Mouse (Mus musculus) ovary, adult 18-20 months (tissue): ENCODE data around the gene Arhgef1.

Source experiments
- DNase-seq: peaks from one replicate; pipeline ENCODE4 v3.0.0; 2022; ENCODE audit warnings: low spot score, mixed read lengths

The Arhgef1 gene

DNA sequence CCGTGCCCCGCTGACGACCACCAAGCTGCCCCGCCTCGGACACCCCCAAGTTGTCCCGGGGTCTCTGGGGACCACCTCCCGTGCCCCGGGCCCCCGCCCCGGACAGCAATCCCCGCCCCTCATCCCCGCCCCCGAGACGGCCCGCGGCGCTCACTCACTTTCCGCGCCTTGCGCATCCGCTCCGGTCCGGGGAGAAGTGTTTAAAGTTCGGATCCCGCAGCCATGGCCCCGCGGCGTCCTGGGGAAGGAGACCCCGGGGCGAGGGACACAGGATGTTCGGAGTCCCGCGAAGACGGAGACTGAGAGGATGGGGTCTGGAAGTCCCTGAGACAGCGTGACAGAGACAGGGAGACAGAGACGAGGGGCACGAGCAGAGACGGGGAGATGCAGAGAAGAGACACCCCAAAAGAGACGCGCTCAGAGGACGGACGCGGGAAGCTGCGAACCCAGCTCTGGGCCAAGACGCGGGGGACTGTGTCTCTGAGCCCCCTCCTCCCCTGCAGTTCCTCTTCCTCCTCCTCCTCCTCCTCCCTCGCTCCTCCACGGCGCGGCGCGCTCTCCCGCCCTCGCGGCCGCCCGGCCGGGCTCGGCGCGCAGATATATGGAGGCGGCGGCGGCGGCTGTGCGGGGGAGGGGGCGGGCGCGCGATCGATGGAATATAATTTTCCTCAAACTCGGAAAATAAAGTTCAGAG is 41.7 kb downstream of the Arhgef1 start, which contains the start of gene Gm4881:
Gene Gm4881, minus strand, starts transcription at position 238 of the 694 bp plus-strand sequence.
- DNase-seq: no peak

DNA sequence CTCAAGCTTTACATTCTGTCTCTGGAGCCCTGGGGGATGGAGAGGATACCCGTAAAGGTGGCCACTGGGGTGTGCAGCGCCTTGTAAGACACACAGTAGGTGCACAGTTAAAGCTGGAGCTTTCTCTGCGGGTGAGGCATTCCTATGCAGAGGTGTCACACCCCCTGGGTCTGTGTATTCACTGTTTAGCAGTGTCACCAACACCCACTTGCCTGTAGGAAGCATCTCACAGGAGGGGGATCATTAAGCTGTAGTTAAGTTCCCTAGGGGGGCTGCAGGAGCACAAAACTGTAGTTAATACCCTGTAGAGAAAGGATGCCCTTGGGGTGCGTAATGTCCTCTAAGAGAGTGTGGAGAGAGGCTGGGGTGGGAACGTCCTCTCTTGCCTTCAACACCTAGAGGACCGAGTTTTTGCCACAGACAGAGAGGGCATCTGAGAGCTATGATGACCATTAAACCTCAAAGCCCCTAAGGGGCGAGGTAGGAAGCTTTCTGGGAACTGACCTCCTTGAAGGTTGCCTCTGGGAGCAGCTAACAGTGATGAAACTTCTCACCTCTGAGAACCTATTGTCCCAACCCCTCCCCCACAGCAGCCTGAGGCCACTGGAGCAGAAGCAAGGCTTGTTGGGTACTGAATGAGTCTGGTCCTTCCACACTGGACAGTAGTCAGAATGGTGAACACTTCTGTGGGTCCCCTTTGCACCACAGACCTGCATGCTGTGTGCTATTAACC is 44.8 kb downstream of the Arhgef1 start:
- DNase-seq: no peak

DNA sequence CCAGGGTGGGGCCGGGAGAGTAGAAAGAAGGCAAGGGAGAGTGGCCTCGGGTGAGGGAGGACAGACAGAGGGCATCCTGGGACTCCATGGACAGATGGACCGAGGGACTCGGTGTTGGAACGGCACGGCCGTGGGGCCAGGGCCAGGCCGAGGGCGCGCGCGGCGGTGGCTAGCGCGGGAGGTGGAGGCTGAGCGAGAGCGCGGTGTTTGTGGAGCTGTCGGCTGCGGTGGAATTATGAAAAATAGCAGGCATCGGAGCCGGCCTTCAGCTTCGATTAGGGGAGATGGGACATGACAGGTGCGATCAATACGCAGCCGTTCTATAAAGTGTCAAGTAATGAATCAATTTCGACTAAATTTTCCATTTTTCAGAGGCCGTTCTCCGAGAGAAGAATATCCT is 46.1 kb downstream of the Arhgef1 start:
- no peak for DNase-seq

DNA sequence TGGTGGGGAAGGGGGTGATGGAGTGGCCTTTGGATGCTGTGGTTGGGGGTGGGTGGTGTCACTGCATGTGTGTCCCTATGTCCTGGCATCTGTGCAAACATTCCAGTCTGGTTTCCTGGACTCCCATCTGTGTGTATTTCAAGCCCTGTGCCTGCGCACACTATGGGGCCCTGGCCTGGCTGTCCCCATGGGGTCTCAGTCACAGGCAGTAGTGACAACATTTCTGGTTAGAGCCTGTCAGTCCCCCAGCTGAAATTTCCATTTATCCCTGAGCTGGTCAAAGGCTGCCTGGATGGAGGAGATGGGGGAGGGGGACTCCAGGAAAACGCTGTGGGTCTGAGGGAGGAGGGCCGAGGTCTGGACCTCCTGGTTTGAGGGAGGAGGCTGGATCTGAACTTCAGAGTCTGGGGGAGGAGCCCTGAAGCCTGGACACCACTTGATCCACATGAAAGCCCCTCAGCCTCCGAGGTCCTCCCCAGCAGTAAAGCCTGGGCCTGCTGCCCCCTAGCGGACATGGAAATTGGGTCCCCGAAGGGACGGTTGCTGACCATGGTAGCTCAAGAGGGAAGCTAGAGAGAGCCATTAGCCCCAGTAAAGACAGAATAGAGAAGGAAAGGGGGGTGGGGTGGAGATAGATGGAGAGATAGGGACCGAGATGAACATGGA is 47.4 kb downstream of the Arhgef1 start:
- DNase-seq: no peak

DNA sequence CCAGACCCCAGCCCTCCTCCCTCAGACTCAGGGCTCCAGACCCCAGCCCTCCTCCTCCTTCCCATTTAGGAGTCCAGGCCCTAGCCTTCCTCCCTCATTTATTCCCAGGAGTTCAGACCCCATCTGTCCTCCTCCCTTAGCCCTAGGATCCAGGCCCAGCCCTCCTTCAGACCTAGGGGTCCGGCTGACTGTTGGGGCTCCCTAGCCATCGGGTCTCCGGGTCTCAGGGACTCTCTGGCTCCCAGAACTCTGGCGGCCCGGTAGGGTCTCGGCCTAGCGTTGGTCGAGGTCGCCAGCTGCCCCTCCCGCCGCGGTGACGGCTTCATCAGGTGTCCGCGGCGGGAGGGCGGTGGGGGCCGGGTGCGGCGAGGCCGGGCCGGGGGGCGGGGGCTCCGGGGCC is 51.3 kb downstream of the Arhgef1 start:
- DNase-seq: no peak

DNA sequence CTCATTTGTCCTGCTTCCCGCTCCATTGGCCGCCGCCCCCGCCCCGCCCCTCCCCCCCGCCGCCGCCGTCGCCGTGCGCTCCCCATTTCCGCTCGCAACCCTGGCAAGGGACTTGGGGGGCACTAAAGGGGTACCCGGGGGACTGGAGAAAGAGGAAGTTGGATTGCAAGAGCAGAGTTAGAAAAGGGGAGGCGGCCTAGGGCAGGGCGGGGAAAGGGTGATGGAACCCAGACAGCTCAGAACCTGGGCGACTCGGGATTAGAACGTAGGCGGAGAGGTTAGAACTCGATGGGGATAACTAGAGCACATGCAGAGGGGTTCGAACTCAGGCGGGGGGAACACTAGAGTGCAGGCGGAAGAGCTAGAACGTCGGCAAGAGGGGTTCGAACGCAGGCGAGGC is 51.7 kb downstream of the Arhgef1 start:
- no peak for DNase-seq

DNA sequence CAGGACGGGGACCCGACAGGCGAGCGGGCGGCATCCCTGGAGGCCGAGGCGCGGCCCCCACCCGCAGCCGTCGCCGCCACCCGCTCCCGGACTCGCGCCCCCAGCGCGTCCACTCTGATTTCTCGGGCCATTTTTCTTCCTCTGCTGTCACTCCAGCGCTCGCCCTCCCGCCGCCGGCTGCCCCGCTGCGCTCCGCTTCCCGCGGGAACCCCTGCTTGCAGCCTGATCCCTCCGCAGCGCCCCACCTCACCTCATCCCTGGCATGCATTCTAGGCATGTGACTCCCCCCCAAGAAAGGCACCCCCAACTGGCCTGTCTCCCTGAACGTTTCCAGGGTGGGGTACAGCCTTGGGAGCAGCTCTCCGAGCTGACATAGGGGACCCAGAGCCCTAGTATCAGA is 52.5 kb downstream of the Arhgef1 start:
- no peak for DNase-seq

DNA sequence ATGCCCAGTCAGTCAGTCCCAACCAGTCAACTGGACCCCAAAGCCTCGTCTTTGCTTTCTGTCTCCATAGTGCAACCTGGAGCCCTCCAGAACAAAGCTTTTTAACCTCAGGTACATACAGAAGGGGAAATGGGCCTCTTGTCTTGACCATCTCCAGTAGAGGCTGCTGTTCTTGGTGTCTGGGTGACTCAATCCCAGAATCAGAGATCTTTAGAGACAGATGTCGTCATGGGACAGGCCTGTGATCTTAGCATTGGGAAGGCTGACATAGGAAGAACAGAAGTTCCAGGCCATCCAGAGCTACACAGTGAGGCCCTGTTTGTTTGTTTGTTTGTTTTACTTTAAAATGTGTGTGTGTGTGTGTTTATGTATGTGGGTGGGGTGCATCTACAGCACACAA is 61.6 kb downstream of the Arhgef1 start:
- DNase-seq: no peak

DNA sequence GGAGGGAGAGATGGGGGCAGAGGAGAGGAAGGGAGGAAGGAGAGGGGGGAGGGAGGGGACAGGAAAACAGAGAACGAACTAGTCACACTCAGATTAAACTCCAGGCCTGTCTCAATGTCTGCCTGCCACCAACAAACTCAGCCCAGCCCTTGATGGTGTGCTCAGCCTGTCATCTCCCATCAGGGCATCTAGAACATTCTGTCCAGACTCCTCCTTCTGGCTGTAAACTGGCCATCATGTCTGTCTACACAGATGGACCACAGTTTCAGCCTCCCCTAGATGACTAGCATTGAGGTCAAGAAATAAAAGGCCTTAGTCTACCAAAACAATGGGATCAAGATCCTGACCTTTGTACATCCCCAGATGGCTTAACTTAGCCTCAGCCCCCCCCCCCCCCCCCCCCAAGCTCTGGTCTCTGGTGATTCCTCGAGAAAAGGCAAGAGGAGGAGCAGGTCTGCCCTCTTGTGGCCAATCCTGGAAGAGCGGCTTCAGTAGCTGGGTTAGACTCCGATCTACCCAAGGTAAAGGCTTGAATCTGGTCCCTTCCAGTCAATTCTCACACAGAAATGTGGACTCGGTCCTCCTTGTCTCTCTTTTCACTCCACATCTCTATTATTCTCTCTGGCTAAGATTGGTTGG is 62.3 kb downstream of the Arhgef1 start:
- peak; percentile 35 for DNase-seq

DNA sequence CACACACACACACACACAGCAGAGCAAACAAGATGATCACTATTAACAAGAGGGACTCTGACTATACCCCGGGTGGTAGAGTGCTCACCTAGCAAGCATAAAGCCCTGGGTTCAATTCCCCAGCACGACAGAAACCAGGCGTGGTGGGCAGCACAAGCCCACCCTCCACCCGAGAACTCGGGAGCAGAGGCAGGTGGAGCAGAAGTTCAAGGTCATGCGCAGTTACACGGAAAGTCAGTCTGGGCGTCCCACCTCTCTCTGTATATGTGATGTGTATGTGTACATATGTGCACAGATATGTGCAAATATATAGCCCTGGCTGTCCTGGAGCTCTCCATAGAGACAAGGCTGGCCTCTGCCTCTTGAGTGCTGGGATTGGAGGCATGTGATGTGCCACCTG is 65.3 kb downstream of the Arhgef1 start:
- no peak for DNase-seq

DNA sequence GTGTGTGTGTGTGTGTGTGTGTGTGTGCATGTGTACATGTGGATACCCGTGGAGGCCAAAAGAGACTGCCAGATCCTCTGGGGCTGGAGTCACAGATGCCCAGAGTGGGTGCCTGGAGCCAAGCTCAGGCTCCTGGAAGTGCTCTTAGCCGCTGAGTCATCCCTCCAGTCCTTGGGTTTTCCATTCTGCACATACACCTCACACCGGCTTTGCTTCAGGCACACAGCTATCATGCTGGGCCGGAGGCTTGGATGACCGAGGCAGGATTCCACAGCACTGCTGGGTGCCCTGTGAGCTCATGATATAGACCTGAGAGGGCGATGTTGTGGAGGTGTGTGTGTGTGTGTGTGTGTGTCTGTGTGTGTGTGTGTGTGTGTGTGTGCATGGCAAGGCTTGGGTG is 65.8 kb downstream of the Arhgef1 start:
- no peak for DNase-seq

DNA sequence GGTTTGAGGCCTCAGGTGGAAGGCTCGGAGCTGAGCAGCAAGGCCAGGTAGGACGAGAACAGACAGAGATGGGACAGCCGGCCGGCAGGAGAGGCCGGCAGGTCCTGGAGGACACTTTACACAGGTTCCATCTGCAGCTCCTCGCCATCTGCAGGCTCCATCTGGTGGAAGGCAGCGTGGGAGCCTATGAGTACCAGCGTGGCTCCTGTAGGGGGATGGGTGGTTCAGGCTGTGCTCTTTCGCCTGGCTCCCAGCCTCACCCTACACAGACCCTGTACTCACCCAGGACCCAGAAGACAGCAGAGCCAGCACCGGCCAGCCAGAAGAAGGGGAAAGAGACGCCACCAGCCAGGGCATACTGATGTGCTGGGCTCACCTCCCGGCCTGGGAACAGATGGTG is 67.1 kb downstream of the Arhgef1 start:
- DNase-seq: no peak

DNA sequence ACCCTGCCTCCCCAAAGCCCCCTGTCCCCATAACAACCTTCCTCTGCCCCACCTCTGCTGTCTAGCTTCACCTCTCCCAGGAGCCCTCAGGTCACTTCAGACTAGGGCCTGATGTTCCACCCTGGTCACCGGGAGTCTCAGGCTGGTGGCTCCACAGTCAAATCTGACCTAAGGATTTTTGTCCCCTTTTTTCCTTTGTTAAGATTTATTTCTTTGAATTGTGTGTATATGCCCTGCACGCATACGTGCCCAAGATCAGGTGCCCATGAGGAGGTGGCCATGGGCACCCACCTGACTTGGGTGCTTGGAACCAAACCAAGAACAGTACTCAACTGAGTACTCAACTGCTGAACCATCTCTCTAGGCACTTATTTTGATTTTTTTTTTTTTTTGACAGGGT is 67.6 kb downstream of the Arhgef1 start:
- no peak for DNase-seq

DNA sequence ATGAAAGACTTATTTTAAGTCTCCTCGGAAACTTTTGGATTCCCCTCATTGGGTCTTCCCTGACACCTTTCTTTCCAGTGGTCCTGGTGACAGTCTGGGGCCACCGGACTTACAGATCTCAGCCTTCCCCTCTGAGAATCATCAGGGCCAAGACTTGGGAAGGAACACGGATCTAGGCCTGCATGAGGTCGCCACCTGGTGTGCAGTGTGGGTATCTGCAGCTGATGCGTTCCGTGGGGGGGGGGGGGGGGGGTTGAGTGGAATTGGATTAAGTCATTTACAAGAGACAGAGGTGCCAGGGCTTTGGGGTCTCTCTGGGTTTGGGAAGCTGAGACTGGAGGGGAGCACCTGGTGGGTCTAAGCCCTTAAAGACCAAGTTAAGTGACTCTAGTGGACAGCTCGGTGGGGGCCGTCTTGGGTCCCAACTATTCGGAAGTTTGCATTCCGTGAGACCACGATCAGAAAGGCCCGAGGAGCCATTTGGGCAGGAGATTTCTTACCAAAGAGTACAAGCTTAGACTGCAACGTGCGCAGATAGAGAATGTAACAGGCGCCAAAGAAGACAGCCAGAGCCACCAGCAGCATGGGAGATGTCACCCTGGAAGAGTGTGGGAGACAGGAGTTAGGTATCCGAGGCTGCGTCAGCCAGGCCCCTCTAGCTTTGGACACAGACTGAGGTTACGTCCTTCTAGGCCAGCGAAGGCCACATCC is 68.7 kb downstream of the Arhgef1 start:
- no peak for DNase-seq

DNA sequence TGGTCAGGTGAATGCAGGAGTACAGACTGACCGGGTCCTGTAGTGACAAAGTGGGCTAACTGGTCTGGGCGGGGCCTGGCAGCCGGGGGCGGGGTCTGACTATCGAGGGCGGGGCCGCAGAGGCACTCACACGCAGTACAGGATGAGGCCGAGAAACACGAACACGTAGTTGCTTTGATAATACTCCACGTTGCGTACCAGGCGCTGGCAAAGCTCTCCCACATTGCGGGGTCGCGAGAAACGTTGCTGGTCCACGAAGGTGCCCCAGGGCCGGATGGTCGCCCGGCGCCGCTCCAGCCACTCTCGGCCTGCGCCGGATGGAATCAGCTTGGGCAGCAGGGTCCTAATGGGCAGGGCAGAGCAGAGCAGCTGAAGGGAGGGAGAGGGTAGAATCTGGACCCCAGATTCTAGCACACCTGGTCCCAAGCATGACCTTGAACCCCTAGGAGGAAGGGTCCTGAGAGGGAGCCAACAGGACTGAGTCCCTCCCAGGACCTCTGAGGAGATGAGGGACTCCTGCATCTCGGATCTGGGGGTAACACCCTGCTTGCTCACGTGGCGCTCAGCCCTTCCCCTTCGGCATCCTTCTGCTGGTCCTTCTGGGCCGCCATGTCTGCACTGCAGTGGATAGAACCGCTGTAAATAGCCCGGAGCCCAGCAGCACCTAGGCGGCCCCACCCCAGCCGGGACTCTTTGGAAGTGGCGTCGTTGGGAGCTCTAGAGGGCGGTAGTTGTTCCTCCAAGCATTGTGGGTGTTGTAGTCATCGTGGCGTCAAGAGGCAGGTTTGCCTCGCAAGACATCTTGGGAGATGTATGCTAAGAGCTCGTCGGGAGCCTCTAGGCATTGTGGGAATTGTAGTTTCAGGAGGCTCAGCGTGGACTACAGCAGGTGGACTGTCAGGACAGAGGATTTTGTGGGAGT is 69.5 kb downstream of the Arhgef1 start, which contains the start of gene Rabac1:
Gene Rabac1, minus strand, starts transcription at position 783 of the 922 bp plus-strand sequence.
- DNase-seq: peak; percentile 90

DNA sequence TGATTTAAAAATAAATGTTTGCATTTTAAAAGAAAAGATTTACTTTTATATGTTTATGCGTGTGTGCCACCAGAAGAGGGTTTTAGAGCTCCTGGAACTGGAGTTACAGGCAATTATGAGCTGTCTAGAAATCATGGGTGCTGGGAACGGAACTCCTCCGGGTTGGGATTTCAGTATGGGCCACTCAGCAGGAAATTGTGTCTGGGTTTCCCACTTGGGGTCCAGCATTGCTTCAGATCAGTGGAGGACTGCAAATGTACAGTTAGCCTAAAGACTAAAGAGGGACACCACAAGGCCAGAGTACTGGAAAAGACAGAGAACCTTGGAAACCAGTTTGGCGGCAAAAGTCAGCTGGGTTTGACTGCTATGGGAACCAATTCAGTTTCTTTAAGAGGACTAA is 70.5 kb downstream of the Arhgef1 start:
- no peak for DNase-seq

DNA sequence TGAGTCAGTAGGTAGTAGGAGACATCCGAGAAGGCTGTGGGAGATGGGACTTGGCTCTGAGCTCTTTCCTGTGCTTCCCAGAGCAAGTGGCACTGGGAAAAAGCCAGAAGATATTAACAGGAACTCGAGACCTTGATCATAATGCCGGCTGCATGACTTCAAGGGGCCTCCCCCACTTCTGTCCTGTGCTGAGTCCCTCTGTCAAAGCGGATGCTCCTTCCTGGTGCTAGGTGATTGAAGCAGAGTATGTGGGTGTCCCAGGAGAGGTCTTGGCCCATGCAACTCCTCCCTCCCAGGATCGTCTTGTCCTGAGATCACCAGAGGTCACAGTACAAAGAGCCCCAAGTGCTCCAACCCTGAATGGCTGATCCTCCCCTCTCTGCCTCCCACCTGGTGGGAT is 71.2 kb downstream of the Arhgef1 start:
- DNase-seq: no peak

DNA sequence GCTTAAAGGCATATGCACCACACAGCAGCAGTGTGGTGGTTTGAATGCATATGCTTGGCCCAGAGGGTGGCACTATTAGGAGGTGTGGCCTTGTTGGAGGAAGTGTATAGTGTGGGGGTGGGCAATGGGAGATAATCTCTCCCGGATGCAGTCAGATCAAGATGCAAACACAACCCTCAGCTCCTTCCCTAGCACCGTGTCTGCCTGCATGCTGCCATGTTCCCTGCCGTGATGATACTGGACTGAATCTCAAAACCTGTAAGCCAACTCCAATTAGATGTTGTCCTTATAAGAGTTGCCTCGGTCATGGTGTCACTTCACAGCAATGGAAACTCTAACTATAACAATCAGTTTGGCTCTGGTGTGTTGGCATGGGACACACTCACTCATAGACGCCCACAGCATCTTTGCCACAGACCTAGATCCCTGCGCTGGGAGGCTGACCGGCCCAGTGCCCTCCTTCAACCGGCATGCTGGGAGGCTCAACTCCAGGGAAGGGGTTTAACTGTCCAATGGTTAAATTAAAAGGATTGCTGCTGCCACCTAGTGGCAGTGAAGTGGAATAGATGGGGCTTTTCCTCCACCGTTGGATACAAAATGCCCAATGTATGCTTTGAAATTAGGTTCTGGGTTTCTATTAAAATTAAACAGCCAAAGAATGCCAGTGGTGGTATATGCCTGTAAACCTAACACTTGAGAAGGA is 72.3 kb downstream of the Arhgef1 start:
- DNase-seq: no peak
